Mouse (Mus musculus) ovary, postnatal 36 days (tissue): ENCODE measurements at regions not wholly inside any gene's neighbourhood (a gene's known extent, or its start where the extent isn't known, plus 50 kb on each side); places are given as distances from the start of the nearest gene placed in this dataset.

Experiments used
- DNase-seq: peaks from one replicate; pipeline ENCODE4 v3.0.0; 2022; ENCODE audit warnings: low spot score, mixed read lengths

GRCm38 (mm10) chr14:40758441-40758840 is 134.6 kb downstream of the Sh2d4b start:
- no peak for DNase-seq

DNA sequence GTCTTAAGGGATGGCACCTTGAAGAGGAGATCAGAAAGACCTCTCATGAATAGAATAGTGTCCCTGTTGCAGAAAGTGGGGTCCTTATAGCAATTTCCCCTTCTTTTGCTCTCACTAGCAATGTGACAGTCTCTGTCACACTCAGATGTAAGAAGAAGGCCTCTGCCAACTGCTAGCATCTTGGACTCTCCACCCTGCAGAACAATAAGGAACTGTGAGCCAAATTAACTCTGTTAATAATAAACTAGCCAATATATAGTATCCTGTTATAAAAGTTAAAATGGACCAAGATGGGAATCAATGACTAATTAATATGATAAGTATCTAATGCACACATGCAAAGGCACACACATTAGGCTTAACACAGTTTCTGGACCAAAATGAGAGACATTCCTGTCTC is 152.5 kb downstream of the Sh2d4b start:
- no peak for DNase-seq

- DNase-seq = peak; percentile 31
Measured at GRCm38 (mm10) chr14:40731861-40732260, 161.2 kb downstream of the Sh2d4b start.

- no peak for DNase-seq
Measured at GRCm38 (mm10) chr14:40708981-40709531, 184.0 kb downstream of the Sh2d4b start.

GRCm38 (mm10) chr14:40707419-40707818 is 185.6 kb downstream of the Sh2d4b start:
- DNase-seq = no peak

DNA sequence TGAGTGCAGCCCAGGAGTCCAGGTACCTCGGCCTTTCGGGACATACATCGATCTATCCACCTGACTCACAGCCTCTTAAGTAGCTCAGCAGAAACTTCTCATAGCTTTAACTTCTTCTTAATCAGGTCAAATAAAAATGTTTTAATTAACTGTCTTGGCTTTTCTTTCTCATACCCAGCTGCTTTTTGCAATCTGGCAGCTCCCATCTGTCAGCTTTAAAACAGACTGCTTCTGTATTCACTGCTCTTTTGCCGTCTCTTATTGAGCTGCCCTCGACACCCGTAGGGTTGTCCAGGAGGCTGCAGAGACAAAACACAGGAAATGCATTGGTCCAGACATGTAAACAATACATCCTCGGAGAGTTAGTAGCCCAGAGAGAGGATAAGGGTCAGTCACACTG is 189.6 kb downstream of the Sh2d4b start:
- no peak for DNase-seq

- DNase-seq = no peak
Measured at GRCm38 (mm10) chr14:40681711-40682110, 211.4 kb downstream of the Sh2d4b start.

GRCm38 (mm10) chr14:40653558-40653957 is 239.5 kb downstream of the Sh2d4b start:
- no peak for DNase-seq
